Mouse (Mus musculus) thymus, adult 2 months (tissue): Measurements from ENCODE around the gene Ltb4r1. TPM values are rescaled to one million over a fixed set of nuclear protein-coding genes. Genes with fewer than 3 reads are reported as not detected.

Experiments
- DNase-seq: peaks from one replicate; pipeline ENCODE4 v3.0.0; 2021
- H3K27ac ChIP-seq: fragments of 200-500 bp; 2 replicates; pipeline ENCODE4 v1.5.1; 2012; ENCODE audit warnings: low read length, control low read depth; ENCODE audit not compliant: control insufficient read depth, insufficient read depth
- H3K27me3 ChIP-seq: fragments of 200-500 bp; 2 replicates; pipeline ENCODE4 v1.6.1; 2012; ENCODE audit warnings: mild to moderate bottlenecking, low read length, moderate library complexity, mixed read lengths; ENCODE audit not compliant: control insufficient read depth, insufficient read depth
- H3K36me3 ChIP-seq: fragments of 200-500 bp; 2 replicates; pipeline ENCODE4 v1.6.1; 2012; ENCODE audit warnings: mild to moderate bottlenecking, low read length, moderate library complexity; ENCODE audit not compliant: control insufficient read depth, insufficient read depth
- H3K4me1 ChIP-seq: fragments of 200-500 bp; replicated peaks from 2 replicates; pipeline ENCODE4 v1.6.1; 2012; ENCODE audit warnings: low read length; ENCODE audit not compliant: control insufficient read depth, insufficient read depth
- H3K4me3 ChIP-seq: fragments of 200-500 bp; 2 replicates; pipeline ENCODE4 v1.5.1; 2012; ENCODE audit warnings: mild to moderate bottlenecking, low read length, control low read depth, moderate library complexity; ENCODE audit not compliant: control insufficient read depth, insufficient read depth
- CTCF ChIP-seq: fragments of 200-500 bp; IDR thresholded peaks from 2 replicates; pipeline ENCODE4 v1.5.1; 2012; ENCODE audit warnings: mild to moderate bottlenecking, control low read depth, low read length, moderate library complexity, borderline replicate concordance; ENCODE audit not compliant: control insufficient read depth, poor library complexity, insufficient read depth; ENCODE audit errors: extremely low read depth
- POLR2A ChIP-seq: fragments of 200-500 bp; IDR thresholded peaks from 2 replicates; pipeline ENCODE4 v1.6.1; 2012; ENCODE audit warnings: mild to moderate bottlenecking, low read length, control low read depth, moderate library complexity; ENCODE audit not compliant: control insufficient read depth, poor library complexity, insufficient read depth; ENCODE audit errors: extremely low read depth
- WGBS: fragments of 180-500 bp; shearing (Covaris S2); methylation state at CpG from one replicate; pipeline ENCODE4 v1.1.7; 2018; 5-methylcytosine and 5-hydroxymethylcytosine counted together
- polyA plus RNA-seq: library from polyadenylated mRNA; depleted of rRNA; stranded (reverse); fragments of >200 nt; gene quantifications from 2 replicates; pipeline ENCODE4 v1.2.3, GENCODE M21; 2012

Ltb4r1 gene
- polyA plus RNA-seq, 1 experiment = 2.6 TPM

GRCm38 (mm10) chr14:55777176-55777575 is 11.4 kb downstream of the Ltb4r1 start:
- no peak for DNase-seq
- 48% methylated on average over 3 of the region's 3 CpGs for WGBS
- Histone ChIP-seq H3K36me3 (no peaks in the 10 kb centered on the region), H3K4me3 (no peak overlapping the region), H3K4me1 (no peaks in the 10 kb centered on the region), H3K27me3 (no peaks in the 10 kb centered on the region), H3K27ac (no peak overlapping the region)
- TF ChIP-seq CTCF (no peak), POLR2A (no peak)

GRCm38 (mm10) chr14:55777806-55778205 is 12.0 kb downstream of the Ltb4r1 start:
- Histone ChIP-seq H3K27me3 (no peaks in the 10 kb centered on the region), H3K27ac (no peak overlapping the region), H3K4me3 (no peak overlapping the region), H3K4me1 (no peaks in the 10 kb centered on the region), H3K36me3 (no peaks in the 10 kb centered on the region)
- DNase-seq = no peak
- 85% methylated on average over 11 of the region's 11 CpGs for WGBS
- TF ChIP-seq CTCF (no peak), POLR2A (no peak)

GRCm38 (mm10) chr14:55778686-55779085 is 12.9 kb downstream of the Ltb4r1 start:
- 97% methylated on average over 15 of the region's 15 CpGs for WGBS
- H3K4me3 ChIP-seq = no peak overlapping the region
- H3K27me3 ChIP-seq = no peaks in the 10 kb centered on the region
- no peaks in the 10 kb centered on the region for H3K36me3 ChIP-seq
- H3K4me1 ChIP-seq = no peaks in the 10 kb centered on the region
- H3K27ac ChIP-seq = no peak overlapping the region
- TF ChIP-seq CTCF = no peak
- no peak for TF ChIP-seq POLR2A
- DNase-seq = no peak

- no peaks in the 10 kb centered on the region for H3K36me3 ChIP-seq
- DNase-seq = peak; percentile 0
- H3K4me1 ChIP-seq = no peaks in the 10 kb centered on the region
- H3K27me3 ChIP-seq = no peaks in the 10 kb centered on the region
- TF ChIP-seq CTCF (no peak), POLR2A (no peak)
- WGBS = 86% methylated on average over 16 of the region's 16 CpGs
- H3K4me3 ChIP-seq = no peak overlapping the region
- no peak overlapping the region for H3K27ac ChIP-seq
These were observed 13.9 kb downstream of the Ltb4r1 start for GRCm38 (mm10) chr14:55779656-55780055.

GRCm38 (mm10) chr14:55780736-55781135 is 15.0 kb downstream of the Ltb4r1 start:
- 87% methylated on average over 11 of the region's 11 CpGs for WGBS
- H3K4me3 ChIP-seq = no peak overlapping the region
- no peak overlapping the region for H3K27ac ChIP-seq
- H3K27me3 ChIP-seq = no peaks in the 10 kb centered on the region
- TF ChIP-seq POLR2A (no peak), CTCF (no peak)
- no peaks in the 10 kb centered on the region for H3K4me1 ChIP-seq
- H3K36me3 ChIP-seq = no peaks in the 10 kb centered on the region
- no peak for DNase-seq

GRCm38 (mm10) chr14:55781310-55781709 is 15.5 kb downstream of the Ltb4r1 start:
- Histone ChIP-seq H3K36me3 (no peaks in the 10 kb centered on the region), H3K27ac (no peak overlapping the region), H3K4me1 (no peaks in the 10 kb centered on the region), H3K4me3 (no peak overlapping the region), H3K27me3 (no peaks in the 10 kb centered on the region)
- 26% methylated on average over 14 of the region's 14 CpGs for WGBS
- peak; percentile 76; the same call in 1 of the 2 replicates for TF ChIP-seq CTCF
- no peak for TF ChIP-seq POLR2A
- DNase-seq = peak; percentile 46

- TF ChIP-seq POLR2A = no peak
- no peak for TF ChIP-seq CTCF
- H3K36me3 ChIP-seq = no peaks in the 10 kb centered on the region
- no peak for DNase-seq
- H3K4me3 ChIP-seq = no peak overlapping the region
- H3K27me3 ChIP-seq = no peaks in the 10 kb centered on the region
- WGBS = 84% methylated on average over 9 of the region's 9 CpGs
- H3K27ac ChIP-seq = no peak overlapping the region
- H3K4me1 ChIP-seq = peaks cover 1% of the 10 kb centered on the region; the same call in 1 of the 2 replicates
These were observed 16.7 kb downstream of the Ltb4r1 start for GRCm38 (mm10) chr14:55782361-55782960.
